Mouse (Mus musculus): ENCODE data around the gene Spen.

DNA sequence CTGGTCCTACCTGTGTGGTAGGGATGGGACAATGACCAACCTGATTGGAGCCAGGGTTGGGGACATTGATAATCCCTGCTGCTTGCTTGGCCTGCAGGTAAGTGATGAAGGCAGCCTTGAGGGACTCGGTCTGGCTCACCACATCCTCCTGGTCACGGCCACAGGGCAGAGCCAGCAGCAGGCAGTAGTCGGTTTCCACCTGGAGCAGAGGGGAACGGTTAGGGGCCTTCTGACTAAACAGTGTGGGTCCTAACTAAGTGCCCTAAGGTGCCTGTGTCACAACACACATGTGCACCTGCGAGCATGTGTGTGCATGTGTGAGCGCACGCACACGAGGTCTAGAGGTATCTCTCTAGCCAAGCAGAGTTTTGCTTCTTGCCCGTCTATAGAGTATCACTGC is 69.1 kb downstream of the Spen start:
- TF ChIP-seq CTCF (IDR thresholded peaks at IDR 0.05): no peak
- TF ChIP-seq POLR2A (IDR thresholded peaks at IDR 0.05; ENCODE audit: insufficient read depth, low read depth, low read length): no peak

Measured in heart, adult 2 months (tissue).